Mouse (Mus musculus): ENCODE data around the gene Set. TPM values are rescaled to one million over a fixed set of nuclear protein-coding genes. Genes with fewer than 3 reads are reported as not detected.

Gene Set
- total RNA-seq, 1 experiment = 901 TPM

GRCm38 (mm10) chr2:30080181-30080800, 23.1 kb downstream of the Set start:
- TF ChIP-seq HCFC1 (IDR thresholded peaks at IDR 0.05; ENCODE audit: borderline replicate concordance, insufficient read depth, low read length) (no peak), MAFK (IDR thresholded peaks at IDR 0.05; ENCODE audit: insufficient read depth, low read depth, low read length) (no peak), ZC3H11A (IDR thresholded peaks at IDR 0.05; ENCODE audit: borderline replicate concordance, low read depth, low read length) (no peak), ZNF384 (IDR thresholded peaks at IDR 0.05; ENCODE audit: low read depth, low read length) (no peak), CHD2 (IDR thresholded peaks at IDR 0.05; ENCODE audit: low read depth, low read length) (no peak)
- Histone ChIP-seq H3K27ac (ENCODE audit: insufficient read depth, low read depth, low read length, poor library complexity, severe bottlenecking) (no peak overlapping the region), H3K9me3 (ENCODE audit: control insufficient read depth, insufficient read depth, low read depth, low read length) (no peaks in the 10 kb centered on the region), H3K4me1 (ENCODE audit: control insufficient read depth in 2 of 2, insufficient read depth in 2 of 2, low read length in 2 of 2, poor library complexity in 1 of 2) (peaks cover 3 to 15% of the 10 kb centered on the region in 2 experiments; a peak in 3 of 4 replicates), H3K4me3 (ENCODE audit: insufficient read depth in 1 of 2, low read depth in 1 of 2, low read length in 2 of 2, poor library complexity in 1 of 2, severe bottlenecking in 1 of 2) (0 out of 4 replicates have a peak overlapping the region, but pooled peaks of 1 of the 2 experiments have one; percentile 21), H3K9ac (ENCODE audit: insufficient read depth, low read depth, low read length, poor library complexity, severe bottlenecking) (peak overlapping the region; percentile 14), H3K36me3 (ENCODE audit: control insufficient read depth, insufficient read depth, low read length, poor library complexity, severe bottlenecking) (no peaks in the 10 kb centered on the region)
- in situ Hi-C loops (cut with MboI; ENCODE audit: low sequenced_read_pairs in 2 of 2, unreplicated experiment in 2 of 2) = no loop called here
- DNase-seq (ENCODE audit: low read depth, low spot score) = no peak

GRCm38 (mm10) chr2:30084113-30084512, 26.9 kb downstream of the Set start:
- no peak for DNase-seq (ENCODE audit: low read depth, low spot score)
- Histone ChIP-seq H3K9ac (ENCODE audit: insufficient read depth, low read depth, low read length, poor library complexity, severe bottlenecking) (no peak overlapping the region), H3K36me3 (ENCODE audit: control insufficient read depth, insufficient read depth, low read length, poor library complexity, severe bottlenecking) (peaks cover 2% of the 10 kb centered on the region; the same call in 1 of the 2 replicates), H3K4me1 (ENCODE audit: control insufficient read depth in 2 of 2, insufficient read depth in 2 of 2, low read length in 2 of 2, poor library complexity in 1 of 2) (peaks cover 3 to 14% of the 10 kb centered on the region in 2 experiments; a peak in 2 of 4 replicates), H3K9me3 (ENCODE audit: control insufficient read depth, insufficient read depth, low read depth, low read length) (no peaks in the 10 kb centered on the region), H3K4me3 (ENCODE audit: insufficient read depth in 1 of 2, low read depth in 1 of 2, low read length in 2 of 2, poor library complexity in 1 of 2, severe bottlenecking in 1 of 2) (no peak overlapping the region), H3K27ac (ENCODE audit: insufficient read depth, low read depth, low read length, poor library complexity, severe bottlenecking) (no peak overlapping the region)
- TF ChIP-seq MAFK (IDR thresholded peaks at IDR 0.05; ENCODE audit: insufficient read depth, low read depth, low read length) = no peak
- TF ChIP-seq HCFC1 (IDR thresholded peaks at IDR 0.05; ENCODE audit: borderline replicate concordance, insufficient read depth, low read length) = no peak
- TF ChIP-seq CHD2 (IDR thresholded peaks at IDR 0.05; ENCODE audit: low read depth, low read length) = no peak
- no peak for TF ChIP-seq ZC3H11A (IDR thresholded peaks at IDR 0.05; ENCODE audit: borderline replicate concordance, low read depth, low read length)
- no peak for TF ChIP-seq ZNF384 (IDR thresholded peaks at IDR 0.05; ENCODE audit: low read depth, low read length)
- in situ Hi-C loops (cut with MboI; ENCODE audit: low sequenced_read_pairs in 2 of 2, unreplicated experiment in 2 of 2) = no loop called here

- Histone ChIP-seq H3K4me3 (ENCODE audit: insufficient read depth in 1 of 2, low read depth in 1 of 2, low read length in 2 of 2, poor library complexity in 1 of 2, severe bottlenecking in 1 of 2) (peak overlapping the region in 1 of 2 experiments; percentile 23; a peak in 2 of 4 replicates), H3K9me3 (ENCODE audit: control insufficient read depth, insufficient read depth, low read depth, low read length) (no peaks in the 10 kb centered on the region), H3K36me3 (ENCODE audit: control insufficient read depth, insufficient read depth, low read length, poor library complexity, severe bottlenecking) (peaks cover 2% of the 10 kb centered on the region; the same call in 1 of the 2 replicates), H3K9ac (ENCODE audit: insufficient read depth, low read depth, low read length, poor library complexity, severe bottlenecking) (peak overlapping the region; percentile 46; the same call in 1 of the 2 replicates), H3K4me1 (ENCODE audit: control insufficient read depth in 2 of 2, insufficient read depth in 2 of 2, low read length in 2 of 2, poor library complexity in 1 of 2) (peaks cover 3 to 14% of the 10 kb centered on the region in 2 experiments; a peak in 2 of 4 replicates), H3K27ac (ENCODE audit: insufficient read depth, low read depth, low read length, poor library complexity, severe bottlenecking) (no peak overlapping the region)
- no peak for DNase-seq (ENCODE audit: low read depth, low spot score)
- no peak for TF ChIP-seq ZNF384 (IDR thresholded peaks at IDR 0.05; ENCODE audit: low read depth, low read length)
- no peak for TF ChIP-seq CHD2 (IDR thresholded peaks at IDR 0.05; ENCODE audit: low read depth, low read length)
- no peak for TF ChIP-seq HCFC1 (IDR thresholded peaks at IDR 0.05; ENCODE audit: borderline replicate concordance, insufficient read depth, low read length)
- TF ChIP-seq MAFK (IDR thresholded peaks at IDR 0.05; ENCODE audit: insufficient read depth, low read depth, low read length) = no peak
- TF ChIP-seq ZC3H11A (IDR thresholded peaks at IDR 0.05; ENCODE audit: borderline replicate concordance, low read depth, low read length) = no peak
- in situ Hi-C loops (cut with MboI; ENCODE audit: low sequenced_read_pairs in 2 of 2, unreplicated experiment in 2 of 2) = no loop called here
These were observed 27.5 kb downstream of the Set start for GRCm38 (mm10) chr2:30084632-30085031.

- no peak overlapping the region for H3K9ac ChIP-seq (ENCODE audit: insufficient read depth, low read depth, low read length, poor library complexity, severe bottlenecking)
- TF ChIP-seq ZNF384 (IDR thresholded peaks at IDR 0.05; ENCODE audit: low read depth, low read length) (no peak), MAFK (IDR thresholded peaks at IDR 0.05; ENCODE audit: insufficient read depth, low read depth, low read length) (peak; percentile 66; the same call in 1 of the 2 replicates), HCFC1 (IDR thresholded peaks at IDR 0.05; ENCODE audit: borderline replicate concordance, insufficient read depth, low read length) (no peak), ZC3H11A (IDR thresholded peaks at IDR 0.05; ENCODE audit: borderline replicate concordance, low read depth, low read length) (no peak), CHD2 (IDR thresholded peaks at IDR 0.05; ENCODE audit: low read depth, low read length) (no peak)
- H3K27ac ChIP-seq (ENCODE audit: insufficient read depth, low read depth, low read length, poor library complexity, severe bottlenecking) = peak overlapping the region; percentile 74; the same call in 1 of the 2 replicates
- in situ Hi-C loops (cut with MboI; ENCODE audit: low sequenced_read_pairs in 2 of 2, unreplicated experiment in 2 of 2) = no loop called here
- peaks cover 3 to 14% of the 10 kb centered on the region in 2 experiments; a peak in 2 of 4 replicates for H3K4me1 ChIP-seq (ENCODE audit: control insufficient read depth in 2 of 2, insufficient read depth in 2 of 2, low read length in 2 of 2, poor library complexity in 1 of 2)
- no peak overlapping the region for H3K4me3 ChIP-seq (ENCODE audit: insufficient read depth in 1 of 2, low read depth in 1 of 2, low read length in 2 of 2, poor library complexity in 1 of 2, severe bottlenecking in 1 of 2)
- peaks cover 25% of the 10 kb centered on the region for H3K36me3 ChIP-seq (ENCODE audit: control insufficient read depth, insufficient read depth, low read length, poor library complexity, severe bottlenecking)
- no peaks in the 10 kb centered on the region for H3K9me3 ChIP-seq (ENCODE audit: control insufficient read depth, insufficient read depth, low read depth, low read length)
- DNase-seq (ENCODE audit: low read depth, low spot score) = no peak
These were observed 30.1 kb downstream of the Set start for GRCm38 (mm10) chr2:30087310-30087709.
